Mouse (Mus musculus) hindbrain, embryonic 13.5 days (tissue): ENCODE results near the gene Ipo8. TPM values are rescaled to one million over a fixed set of nuclear protein-coding genes. Genes with fewer than 3 reads are reported as not detected.

ENCODE experiments used
- ATAC-seq: fragments of 200-750 bp; cut with Nextera tagmentation; 2 replicates; pipeline ENCODE4 v1.8.0; 2017; ENCODE audit warnings: moderate TSS enrichment; ENCODE audit not compliant: low FRiP score
- H3K27ac ChIP-seq: fragments of 300-500 bp; sonication (generic); 2 replicates; pipeline ENCODE4 v1.5.1; 2015; ENCODE audit warnings: inconsistent platforms, mild to moderate bottlenecking, moderate library complexity
- H3K27me3 ChIP-seq: fragments of 300-500 bp; sonication (generic); 2 replicates; pipeline ENCODE4 v1.6.1; 2015; ENCODE audit warnings: mild to moderate bottlenecking, inconsistent platforms
- H3K36me3 ChIP-seq: fragments of 300-500 bp; sonication (generic); 2 replicates; pipeline ENCODE4 v1.6.1; 2015; ENCODE audit warnings: mild to moderate bottlenecking, inconsistent platforms
- H3K4me1 ChIP-seq: fragments of 300-500 bp; sonication (generic); replicated peaks from 2 replicates; pipeline ENCODE4 v1.6.1; 2015; ENCODE audit warnings: inconsistent platforms
- H3K4me2 ChIP-seq: fragments of 300-500 bp; sonication (generic); 2 replicates; pipeline ENCODE4 v1.6.1; 2015; ENCODE audit warnings: inconsistent platforms, mild to moderate bottlenecking, moderate library complexity
- H3K4me3 ChIP-seq: fragments of 300-500 bp; sonication (generic); 2 replicates; pipeline ENCODE4 v1.5.1; 2015; ENCODE audit warnings: mild to moderate bottlenecking, inconsistent platforms
- H3K9ac ChIP-seq: fragments of 300-500 bp; sonication (generic); 2 replicates; pipeline ENCODE4 v1.6.1; 2015; ENCODE audit warnings: mild to moderate bottlenecking, inconsistent platforms
- H3K9me3 ChIP-seq: fragments of 300-500 bp; sonication (generic); 2 replicates; pipeline ENCODE4 v1.6.1; 2016; ENCODE audit warnings: inconsistent platforms
- WGBS: fragments of 180-500 bp; shearing (Covaris S2); methylation state at CpG from one replicate; pipeline ENCODE4 v1.1.7; 2015; 5-methylcytosine and 5-hydroxymethylcytosine counted together
- polyA plus RNA-seq: library from polyadenylated mRNA; unstranded; fragments of >200 nt; fragmentation: Nextera tagmentation; extraction: Ambion mirVana; gene quantifications from 2 replicates; pipeline ENCODE4 v1.2.1, GENCODE M21; 2015

Ipo8 gene
- polyA plus RNA-seq, result 17.8 and 19.7 TPM in 2 replicates

- peak within 1 kb of the TSS; percentile 75 for H3K9ac ChIP-seq
- H3K27me3 ChIP-seq, result no peaks in the 10 kb centered on the region
- peak; percentile 98 for ATAC-seq
- peak within 1 kb of the TSS; percentile 62; the same call in 1 of the 2 replicates for H3K27ac ChIP-seq
- H3K36me3 ChIP-seq, result no peaks in the 10 kb centered on the region
- H3K4me2 ChIP-seq, result peak within 1 kb of the TSS; percentile 90
- H3K9me3 ChIP-seq, result no peaks in the 10 kb centered on the region
- peaks cover 26% of the 10 kb centered on the region for H3K4me1 ChIP-seq
- H3K4me3 ChIP-seq, result peak within 1 kb of the TSS; percentile 75
- WGBS, result under 1% methylated on average over 47 of the region's 47 CpGs
Measured at GRCm38 (mm10) chr6:148830748-148831727, at the start of gene Ipo8. Ipo8 (minus strand) TSS chr6:148831467.

- no peak for ATAC-seq
- Histone ChIP-seq H3K4me1 (no peaks in the 10 kb centered on the region), H3K9me3 (no peaks in the 10 kb centered on the region), H3K27ac (no peak overlapping the region), H3K27me3 (no peaks in the 10 kb centered on the region), H3K4me3 (no peak overlapping the region), H3K9ac (no peak overlapping the region), H3K4me2 (no peak overlapping the region), H3K36me3 (peaks cover 8% of the 10 kb centered on the region)
- WGBS, result 96% methylated on average over 1 of the region's 1 CpGs
Measured at GRCm38 (mm10) chr6:148873911-148874310, 42.6 kb upstream of the Ipo8 start.

GRCm38 (mm10) chr6:148845629-148846028, 14.4 kb upstream of the Ipo8 start:
- Histone ChIP-seq H3K9me3 (no peaks in the 10 kb centered on the region), H3K4me2 (no peak overlapping the region)
- no peak for ATAC-seq

GRCm38 (mm10) chr6:148841760-148842159, 10.5 kb upstream of the Ipo8 start:
- no peaks in the 10 kb centered on the region for H3K27me3 ChIP-seq
- H3K4me2 ChIP-seq, result no peak overlapping the region
- no peak for ATAC-seq
- 100% methylated on average over 1 of the region's 1 CpGs for WGBS
- H3K9ac ChIP-seq, result no peak overlapping the region
- H3K9me3 ChIP-seq, result no peaks in the 10 kb centered on the region
- H3K4me3 ChIP-seq, result no peak overlapping the region
- 0 out of 2 replicates have a peak, but pooled peaks cover 10% of the 10 kb centered on the region for H3K36me3 ChIP-seq
- no peaks in the 10 kb centered on the region for H3K4me1 ChIP-seq
- H3K27ac ChIP-seq, result no peak overlapping the region

More at GRCm38 (mm10) chr6:148845629-148846028, 14.4 kb upstream of the Ipo8 start:
- Histone ChIP-seq H3K27ac (no peak overlapping the region), H3K9ac (no peak overlapping the region), H3K36me3 (peaks cover 26% of the 10 kb centered on the region), H3K4me3 (no peak overlapping the region), H3K27me3 (no peaks in the 10 kb centered on the region), H3K4me1 (no peaks in the 10 kb centered on the region)

GRCm38 (mm10) chr6:148838460-148838859, 7.2 kb upstream of the Ipo8 start:
- no peak overlapping the region for H3K4me2 ChIP-seq
- no peaks in the 10 kb centered on the region for H3K9me3 ChIP-seq
- H3K36me3 ChIP-seq, result 0 out of 2 replicates have a peak, but pooled peaks cover 7% of the 10 kb centered on the region
- no peak overlapping the region for H3K9ac ChIP-seq
- H3K4me1 ChIP-seq, result no peaks in the 10 kb centered on the region
- no peak for ATAC-seq
- H3K27me3 ChIP-seq, result no peaks in the 10 kb centered on the region
- H3K4me3 ChIP-seq, result no peak overlapping the region
- H3K27ac ChIP-seq, result no peak overlapping the region

- peaks cover 23% of the 10 kb centered on the region for H3K4me1 ChIP-seq
- no peak for ATAC-seq
- peak overlapping the region; percentile 75 for H3K4me3 ChIP-seq
- H3K9me3 ChIP-seq, result no peaks in the 10 kb centered on the region
- no peaks in the 10 kb centered on the region for H3K36me3 ChIP-seq
- peak overlapping the region; percentile 90 for H3K4me2 ChIP-seq
- WGBS, result 28% methylated on average over 3 of the region's 3 CpGs
- peak overlapping the region; percentile 62; the same call in 1 of the 2 replicates for H3K27ac ChIP-seq
- H3K9ac ChIP-seq, result peak overlapping the region; percentile 75; the same call in 1 of the 2 replicates
- no peaks in the 10 kb centered on the region for H3K27me3 ChIP-seq
Measured at GRCm38 (mm10) chr6:148831728-148832121, 458 bp upstream of the Ipo8 start.

- 3% methylated on average over 3 of the region's 3 CpGs for WGBS
- Histone ChIP-seq H3K4me3 (peak overlapping the region; percentile 75), H3K4me2 (peak overlapping the region; percentile 90), H3K9me3 (no peaks in the 10 kb centered on the region), H3K36me3 (no peaks in the 10 kb centered on the region), H3K4me1 (peaks cover 27% of the 10 kb centered on the region), H3K9ac (peak overlapping the region; percentile 75), H3K27ac (no peak overlapping the region), H3K27me3 (no peaks in the 10 kb centered on the region)
- no peak for ATAC-seq
Measured at GRCm38 (mm10) chr6:148830355-148830747, 916 bp downstream of the Ipo8 start.

- H3K9ac ChIP-seq, result no peak overlapping the region
- no peaks in the 10 kb centered on the region for H3K9me3 ChIP-seq
- H3K27me3 ChIP-seq, result no peaks in the 10 kb centered on the region
- no peak overlapping the region for H3K4me2 ChIP-seq
- no peak for ATAC-seq
- H3K4me1 ChIP-seq, result peaks cover 23% of the 10 kb centered on the region
- H3K36me3 ChIP-seq, result peaks cover 13% of the 10 kb centered on the region
- no peak overlapping the region for H3K4me3 ChIP-seq
- 90% methylated on average over 4 of the region's 4 CpGs for whole genome bisulfite sequencing
- H3K27ac ChIP-seq, result no peak overlapping the region
Measured at GRCm38 (mm10) chr6:148826119-148826518, 5.1 kb downstream of the Ipo8 start.

- no peaks in the 10 kb centered on the region for H3K4me1 ChIP-seq
- peaks cover 60% of the 10 kb centered on the region for H3K36me3 ChIP-seq
- no peaks in the 10 kb centered on the region for H3K9me3 ChIP-seq
- no peaks in the 10 kb centered on the region for H3K27me3 ChIP-seq
- WGBS, result 86% methylated on average over 4 of the region's 4 CpGs
- no peak overlapping the region for H3K9ac ChIP-seq
- no peak for ATAC-seq
- no peak overlapping the region for H3K4me2 ChIP-seq
- no peak overlapping the region for H3K4me3 ChIP-seq
- no peak overlapping the region for H3K27ac ChIP-seq
Measured at GRCm38 (mm10) chr6:148818624-148819343, 12.5 kb downstream of the Ipo8 start.

GRCm38 (mm10) chr6:148816751-148817150, 14.5 kb downstream of the Ipo8 start:
- peaks cover 74% of the 10 kb centered on the region for H3K36me3 ChIP-seq
- no peaks in the 10 kb centered on the region for H3K27me3 ChIP-seq
- H3K4me3 ChIP-seq, result no peak overlapping the region
- H3K9me3 ChIP-seq, result no peaks in the 10 kb centered on the region
- no peaks in the 10 kb centered on the region for H3K4me1 ChIP-seq
- H3K4me2 ChIP-seq, result no peak overlapping the region
- ATAC-seq, result no peak
- H3K27ac ChIP-seq, result no peak overlapping the region
- WGBS, result 93% methylated on average over 5 of the region's 5 CpGs
- H3K9ac ChIP-seq, result no peak overlapping the region

GRCm38 (mm10) chr6:148811117-148811516, 20.1 kb downstream of the Ipo8 start:
- Histone ChIP-seq H3K4me3 (no peak overlapping the region), H3K27me3 (no peaks in the 10 kb centered on the region), H3K4me1 (no peaks in the 10 kb centered on the region), H3K9ac (no peak overlapping the region), H3K9me3 (no peaks in the 10 kb centered on the region), H3K36me3 (peaks cover 76% of the 10 kb centered on the region), H3K27ac (no peak overlapping the region), H3K4me2 (no peak overlapping the region)
- ATAC-seq, result no peak
- 93% methylated on average over 2 of the region's 2 CpGs for WGBS

- no peak overlapping the region for H3K4me2 ChIP-seq
- H3K4me3 ChIP-seq, result no peak overlapping the region
- no peak overlapping the region for H3K27ac ChIP-seq
- peaks cover 64% of the 10 kb centered on the region for H3K36me3 ChIP-seq
- no peaks in the 10 kb centered on the region for H3K27me3 ChIP-seq
- ATAC-seq, result no peak
- no peak overlapping the region for H3K9ac ChIP-seq
- 86% methylated on average over 4 of the region's 4 CpGs for WGBS
- H3K9me3 ChIP-seq, result no peaks in the 10 kb centered on the region
- no peaks in the 10 kb centered on the region for H3K4me1 ChIP-seq
Measured at GRCm38 (mm10) chr6:148799773-148800172, 31.5 kb downstream of the Ipo8 start.
